Mouse (Mus musculus): ENCODE data around the gene Zfp64. TPM values are rescaled to one million over a fixed set of nuclear protein-coding genes. Genes with fewer than 3 reads are reported as not detected.

The Zfp64 gene
- polyA plus RNA-seq (2012; rRNA removed; ENCODE audit: low replicate concordance): 20.3 and 27.7 TPM in 2 replicates

GRCm38 (mm10) chr2:168954835-168955716, at the start of gene Zfp64:
Gene Zfp64, minus strand, starts transcription at chr2:168955587.

Other genes with a start within 250 kb of the Zfp64 start
- gene Atp9a, start 213.2 kb downstream of the Zfp64 start, polyA plus RNA-seq (2012; rRNA removed; ENCODE audit: low replicate concordance): 103 and 218 TPM in 2 replicates
- gene Sall4, start 187.6 kb downstream of the Zfp64 start, polyA plus RNA-seq (2012; rRNA removed; ENCODE audit: low replicate concordance): not detected in 2 replicates

Data from subcutaneous adipose tissue, adult 2 months (tissue).